Mouse (Mus musculus) retina, postnatal 7 days (tissue): ENCODE measurements around the gene Ubxn4.
"Not testable (repeated sequence)": the region's sequence is repeated elsewhere in the genome, so short reads cannot be mapped to it uniquely, and the experiment has no call there.

Source experiments
- DNase-seq: peaks from one replicate; pipeline ENCODE4 v3.0.0-alpha.2; 2012; ENCODE audit warnings: low read depth, low spot score

Ubxn4 gene

DNA sequence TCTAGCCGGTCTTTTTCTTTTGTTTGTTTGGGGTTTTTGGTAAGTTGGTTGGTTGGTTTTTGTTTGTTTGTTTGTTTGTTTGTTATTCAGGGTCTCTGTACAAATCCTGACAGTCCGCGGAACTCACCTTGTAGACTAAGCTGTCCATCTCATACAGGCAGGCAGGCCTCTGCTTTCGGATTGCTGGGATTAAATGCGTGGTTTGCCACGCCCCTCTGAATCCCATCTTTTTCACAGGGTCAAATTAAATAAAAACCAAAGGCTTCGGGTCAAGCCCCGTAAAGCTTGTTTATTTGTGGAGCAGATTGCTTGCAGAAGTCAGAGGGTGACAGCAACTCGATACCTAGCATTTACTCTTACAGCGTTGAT lies at the start of gene Ubxn4:
Gene Ubxn4 (plus strand): TSS at position 338 of the 369 bp plus-strand sequence.
- DNase-seq, result no peak

DNA sequence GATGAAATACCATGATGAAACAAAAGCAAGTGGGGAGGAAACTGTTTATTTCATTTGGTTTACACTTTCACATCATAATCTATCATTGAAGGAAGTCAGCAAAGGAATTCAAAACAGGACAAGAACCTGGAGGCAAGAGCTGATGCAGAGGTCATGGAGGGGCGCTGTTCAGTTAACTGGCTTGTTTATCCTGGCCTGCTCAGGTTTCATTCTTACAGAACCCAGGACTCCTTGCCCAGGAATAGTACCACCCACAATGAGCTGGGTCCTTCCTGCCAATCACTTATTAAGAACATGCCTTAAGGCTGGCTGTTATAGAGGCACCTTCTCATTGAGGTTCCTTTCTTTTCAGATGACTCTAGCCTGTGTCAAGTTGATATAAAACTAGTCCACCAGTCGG lies 49.8 kb upstream of the Ubxn4 start:
- no peak for DNase-seq

DNA sequence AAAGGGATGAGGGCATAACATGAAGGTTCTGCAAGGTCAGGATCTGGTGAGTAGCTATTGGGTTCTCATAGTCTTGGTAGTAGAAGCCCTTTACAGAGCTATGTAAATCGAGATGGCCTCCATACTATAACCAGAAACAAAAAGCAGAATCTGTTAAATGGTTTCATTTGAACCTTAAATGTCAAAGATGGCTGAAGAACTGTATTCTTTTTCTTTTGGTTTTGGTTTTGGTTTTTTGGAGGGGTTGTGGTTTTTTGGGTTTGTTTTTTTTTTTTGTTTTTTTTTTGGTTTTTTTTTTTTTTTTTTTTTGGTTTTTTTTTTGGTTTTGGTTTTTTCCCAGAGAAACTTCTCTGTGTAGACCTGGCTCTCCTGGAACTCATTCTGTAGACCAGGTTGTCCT lies 46.4 kb upstream of the Ubxn4 start:
- no peak for DNase-seq

DNA sequence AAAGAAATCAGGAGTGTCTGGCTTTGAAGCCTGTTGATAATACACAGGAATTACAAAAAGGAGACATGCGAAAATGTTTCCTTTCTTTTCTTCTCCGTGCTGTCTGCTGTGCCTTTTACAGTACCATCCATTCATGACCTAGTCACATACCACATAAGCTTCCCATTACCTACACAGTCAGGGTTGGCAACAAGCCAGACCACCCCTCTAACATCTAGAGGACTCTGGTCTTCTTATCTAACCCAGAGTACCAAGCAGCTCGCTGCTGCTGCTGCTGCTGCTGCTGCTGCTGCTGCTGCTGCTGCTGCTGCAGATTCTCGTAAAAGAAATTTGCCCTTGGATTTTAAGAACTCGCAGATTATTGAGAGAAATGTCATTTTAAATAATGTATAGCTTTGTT lies 30.5 kb upstream of the Ubxn4 start:
- DNase-seq, result no peak

DNA sequence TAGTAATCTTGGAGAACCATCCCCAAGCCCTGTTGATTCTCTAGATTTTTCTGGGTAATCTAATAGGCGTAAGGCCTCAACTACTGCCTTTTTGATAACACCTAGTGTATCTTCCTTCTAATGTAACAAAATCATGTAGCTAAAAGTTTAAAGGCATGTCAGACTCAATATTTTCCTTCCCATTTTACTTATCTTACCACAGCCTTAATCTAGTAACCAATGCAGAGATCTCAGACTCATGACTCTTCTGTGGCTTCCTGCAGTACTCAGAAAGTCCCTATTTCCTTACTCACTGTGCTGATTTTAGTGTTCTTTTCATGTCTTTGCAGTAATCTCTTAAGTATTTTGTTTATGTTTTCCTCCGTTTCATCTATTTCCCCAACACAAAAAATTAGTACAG lies 21.9 kb upstream of the Ubxn4 start:
- DNase-seq, result no peak

DNA sequence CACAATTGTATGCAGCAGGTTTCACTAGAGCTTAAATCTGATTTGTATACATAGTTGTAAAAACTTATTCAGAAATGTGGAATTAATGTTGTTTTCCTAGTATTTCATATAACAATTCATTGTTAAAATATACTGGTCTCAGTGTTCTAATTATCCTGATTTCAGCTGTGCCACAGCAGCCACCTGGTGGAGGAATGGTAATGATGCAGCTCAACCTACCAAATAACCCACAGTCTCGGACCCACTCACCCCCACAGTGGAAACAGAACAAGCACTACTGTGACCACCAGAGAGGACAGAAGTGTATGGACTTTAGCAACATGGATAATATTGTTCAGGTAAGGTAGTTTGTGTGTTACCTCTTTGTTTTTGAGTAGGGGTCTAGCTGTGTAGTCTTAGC lies 20.5 kb upstream of the Ubxn4 start:
- DNase-seq, result no peak

DNA sequence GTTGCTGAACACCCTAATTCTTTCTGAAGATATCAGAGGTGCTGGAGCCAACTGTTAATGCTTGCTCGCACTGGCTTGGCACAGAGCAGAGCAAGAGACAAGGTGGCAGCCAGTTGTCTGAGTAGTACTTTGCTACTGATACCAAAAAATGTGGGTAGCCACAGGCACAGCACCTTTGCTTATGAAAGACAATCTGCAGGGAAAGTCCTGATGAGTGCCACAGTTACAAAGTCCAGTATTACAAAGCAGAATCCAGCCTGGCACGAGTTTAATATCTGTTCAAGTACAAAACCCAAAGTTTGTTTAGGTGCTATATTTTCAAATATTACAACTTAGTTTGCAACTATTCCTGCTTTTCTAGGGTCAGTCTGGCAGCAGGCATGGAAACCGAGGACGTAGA lies 8.6 kb upstream of the Ubxn4 start:
- no peak for DNase-seq

DNA sequence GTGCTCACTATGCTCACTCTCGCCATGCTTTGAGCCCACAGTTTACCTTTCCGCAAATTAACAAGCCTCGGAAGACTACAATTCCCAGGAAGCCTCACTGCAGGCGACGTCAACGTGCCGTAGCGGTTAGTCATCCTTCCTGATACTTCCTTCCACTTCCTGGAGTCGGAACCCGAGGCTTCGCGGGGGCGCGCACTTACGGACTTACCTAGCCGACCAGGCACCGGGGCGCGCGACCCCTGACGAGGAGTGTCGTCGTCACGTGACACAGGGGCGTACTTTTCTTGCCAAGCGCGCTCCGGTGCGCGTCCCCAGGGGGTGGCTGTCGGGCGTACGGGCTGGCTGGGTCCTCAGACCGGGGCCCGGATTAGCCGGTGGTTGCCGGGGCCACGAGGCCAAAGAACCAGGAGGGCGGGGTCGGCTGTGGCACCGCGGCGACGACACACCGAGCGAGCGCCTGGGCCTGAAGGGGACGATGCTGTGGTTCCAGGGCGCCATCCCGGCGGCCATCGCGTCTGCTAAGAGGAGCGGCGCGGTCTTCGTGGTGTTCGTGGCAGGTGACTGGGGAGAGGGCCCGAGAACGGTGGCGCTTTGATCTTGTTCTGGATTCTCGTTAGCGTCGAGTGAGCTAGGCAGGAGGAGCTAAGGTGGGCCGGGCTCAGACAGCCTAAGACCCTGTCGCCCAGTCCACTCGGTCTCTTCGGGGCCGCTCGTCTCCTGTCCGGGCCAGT lies 397 bp downstream of the Ubxn4 start:
- DNase-seq, result peak; percentile 93

DNA sequence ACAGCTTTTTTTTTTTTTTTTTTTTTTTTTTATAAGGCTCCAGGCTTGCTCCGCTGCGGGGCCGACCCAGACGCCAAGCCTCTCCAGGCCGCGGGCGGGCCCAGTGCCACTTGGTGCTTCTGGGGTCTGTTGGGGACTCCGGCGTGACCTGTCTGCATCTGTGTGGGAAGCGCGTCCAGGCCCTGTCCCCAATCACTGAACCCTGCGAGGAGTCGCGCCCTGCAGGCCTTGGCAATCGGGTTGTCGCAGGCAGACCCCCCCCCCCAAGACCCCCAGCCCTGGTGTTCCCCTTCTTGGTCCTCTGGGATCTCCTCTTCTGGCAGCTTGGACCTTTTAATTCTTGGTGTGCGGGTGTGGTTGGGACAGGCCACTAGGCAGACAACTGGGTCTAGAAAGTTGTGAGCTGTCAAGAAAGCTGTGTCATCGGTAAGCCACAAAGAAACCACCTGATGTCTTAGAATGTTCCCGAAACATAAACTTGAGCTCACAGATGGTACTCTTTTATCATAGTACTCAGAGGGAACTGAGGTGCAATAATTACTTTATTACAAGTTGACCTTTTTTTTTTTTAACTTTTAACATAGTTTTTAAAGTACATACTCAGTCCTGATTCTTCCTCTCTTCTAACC lies 1.1 kb downstream of the Ubxn4 start:
- DNase-seq, result no peak

DNA sequence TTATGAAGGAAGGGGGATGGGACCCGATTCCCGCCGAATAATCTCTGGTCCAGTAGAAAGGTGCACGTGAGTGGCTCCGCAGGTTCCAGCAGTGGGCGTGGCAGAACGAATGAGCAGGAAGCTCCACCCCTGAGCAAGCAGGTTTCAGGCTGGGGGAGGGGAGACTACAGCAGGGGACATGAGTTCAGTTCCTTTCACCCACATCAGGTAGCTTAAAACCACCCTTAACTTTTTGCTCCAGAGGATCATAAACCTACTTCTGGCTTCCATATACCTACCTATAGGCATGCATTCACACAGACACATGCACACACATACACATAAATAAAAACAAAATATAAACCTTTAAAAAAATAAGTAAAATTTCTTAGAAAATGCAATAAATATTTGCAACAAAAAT lies 23.3 kb downstream of the Ubxn4 start:
- DNase-seq, result not testable (repeated sequence)

DNA sequence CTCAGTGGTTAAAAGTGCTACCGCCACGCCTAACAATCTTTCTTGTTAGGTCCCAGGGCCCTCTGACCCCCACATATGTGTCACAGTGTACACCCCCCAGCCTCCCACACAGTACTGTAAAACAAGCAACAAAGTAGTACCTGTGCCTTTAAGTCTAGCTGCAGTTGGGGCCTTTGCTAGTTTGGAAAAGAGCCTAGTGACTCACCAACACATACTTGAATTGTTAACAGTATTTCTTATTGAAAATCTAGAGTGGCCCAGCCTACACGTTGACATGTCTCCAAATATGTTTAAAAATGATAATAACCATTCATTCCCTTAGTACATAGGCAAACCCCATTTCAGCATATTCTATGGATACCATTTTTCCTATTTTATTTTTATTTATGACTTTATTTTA lies 27.0 kb downstream of the Ubxn4 start:
- DNase-seq, result no peak

DNA sequence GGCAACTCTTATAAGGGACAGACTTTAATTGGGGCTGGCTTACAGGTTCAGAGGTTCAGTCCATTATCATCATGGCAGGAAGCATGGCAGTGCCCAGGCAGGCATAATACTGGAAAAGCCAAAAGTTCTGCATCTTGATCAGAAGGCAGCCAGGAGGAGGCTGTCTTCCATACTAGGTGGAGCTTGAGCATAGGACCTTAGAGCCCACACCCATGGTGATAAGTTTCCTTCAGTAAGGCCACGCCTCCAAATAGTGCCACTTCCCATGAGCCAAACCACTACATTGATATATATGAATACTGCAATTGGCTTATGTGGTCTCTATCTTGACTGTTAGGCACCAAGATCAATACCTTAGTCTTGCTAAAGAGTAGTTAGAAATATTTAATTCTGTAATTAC lies 32.1 kb downstream of the Ubxn4 start:
- no peak for DNase-seq

DNA sequence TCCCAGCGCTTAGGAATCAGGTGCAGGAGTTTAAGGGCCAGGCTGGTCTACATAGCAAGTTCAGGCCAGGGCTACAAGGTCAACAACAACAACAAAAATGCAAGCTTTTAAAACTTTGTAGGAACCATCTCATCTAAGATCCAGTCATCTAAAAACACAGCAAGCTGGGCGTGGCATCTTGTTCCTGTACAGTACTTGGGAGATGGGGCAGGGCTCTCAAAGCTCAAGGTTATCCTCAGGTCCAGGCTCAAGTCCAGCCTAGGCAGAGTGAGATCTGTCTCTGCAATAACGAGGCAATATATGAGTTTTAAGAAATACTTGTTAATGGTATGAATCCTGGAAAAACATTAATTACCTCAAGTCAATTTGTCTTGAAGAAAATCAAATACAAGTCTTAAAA lies 34.8 kb downstream of the Ubxn4 start:
- no peak for DNase-seq

DNA sequence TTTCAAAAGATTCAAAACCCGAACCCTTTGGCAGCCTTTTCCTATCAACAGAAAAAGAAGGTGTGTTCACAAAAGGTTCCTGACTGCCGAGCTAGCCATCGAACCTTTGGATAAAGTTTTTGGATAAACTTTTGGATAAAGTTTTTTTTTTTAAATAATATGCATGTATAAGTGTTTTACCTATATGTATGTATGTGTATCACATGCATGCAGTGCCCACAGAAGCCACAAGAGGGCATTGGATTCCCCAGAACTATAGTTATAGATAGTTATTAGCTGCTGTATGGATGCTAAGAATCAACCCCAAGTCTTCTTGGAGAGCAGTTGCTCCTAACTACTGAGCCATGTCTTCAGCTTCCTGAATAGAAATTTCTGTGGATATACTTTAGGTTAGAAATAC lies 38.0 kb downstream of the Ubxn4 start:
- DNase-seq, result no peak

DNA sequence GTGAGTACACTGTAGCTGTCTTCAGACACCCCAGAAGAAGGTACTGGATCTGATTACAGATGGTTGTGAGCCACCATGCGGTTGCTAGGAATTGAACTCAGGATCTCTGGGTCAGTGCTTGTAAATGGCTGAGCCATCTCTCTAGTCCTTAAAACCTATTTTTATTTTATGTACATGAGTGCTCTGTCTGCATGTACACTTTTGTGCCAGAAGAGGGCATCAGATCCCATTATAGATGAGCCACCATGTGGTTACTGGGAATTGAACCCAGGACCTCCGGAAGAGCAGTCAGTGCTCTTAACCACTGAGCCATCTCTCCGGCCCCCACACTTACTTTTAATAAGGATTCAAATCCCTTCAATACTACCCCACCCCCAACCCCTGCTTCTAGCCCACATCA lies 39.2 kb downstream of the Ubxn4 start:
- DNase-seq, result no peak

DNA sequence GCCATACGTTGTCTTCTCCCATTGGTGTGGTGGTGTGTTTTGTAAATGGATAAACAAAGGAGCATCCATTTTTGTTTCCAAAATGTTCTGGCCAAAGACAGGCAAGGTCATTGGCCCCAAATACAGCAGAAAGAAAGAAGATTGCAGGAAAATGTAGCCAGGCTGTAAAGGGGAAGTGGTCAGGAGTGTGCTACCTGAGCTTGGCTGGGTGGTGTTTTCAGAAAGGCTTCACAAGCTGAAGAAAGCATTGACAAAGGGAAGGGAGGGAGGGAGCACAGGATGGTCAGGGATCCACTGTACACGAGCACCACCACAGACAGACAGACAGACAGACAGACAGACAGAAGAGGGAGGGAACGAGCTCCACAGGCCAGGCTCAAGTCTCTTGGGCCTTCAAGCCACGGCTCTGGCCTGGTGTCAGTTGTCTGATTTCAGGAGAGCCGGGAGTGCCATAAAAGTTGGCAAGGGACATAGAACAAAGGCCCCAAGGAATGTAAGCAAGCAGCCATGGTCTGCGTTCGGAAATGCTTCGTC lies 40.5 kb downstream of the Ubxn4 start:
- DNase-seq, result no peak

DNA sequence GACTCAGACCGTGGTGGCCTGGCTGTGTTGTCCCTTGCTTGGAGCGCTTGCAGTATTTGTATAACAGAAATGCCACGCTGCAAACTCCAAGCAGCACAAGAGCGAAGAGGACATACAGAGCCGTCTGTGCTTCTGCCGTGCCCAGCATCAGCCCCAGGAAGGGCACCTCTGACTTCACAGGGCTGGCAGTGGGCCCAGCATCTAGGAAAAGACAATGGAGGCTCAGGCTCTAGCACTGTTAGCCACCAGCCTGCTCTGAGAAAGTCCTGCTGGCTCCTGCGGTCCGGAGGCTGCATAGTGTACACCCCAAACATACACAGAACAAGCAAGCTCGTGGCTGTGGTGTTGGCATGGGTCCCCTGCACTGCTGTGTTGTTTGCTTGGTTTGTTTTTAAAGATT lies 41.4 kb downstream of the Ubxn4 start:
- DNase-seq, result no peak

DNA sequence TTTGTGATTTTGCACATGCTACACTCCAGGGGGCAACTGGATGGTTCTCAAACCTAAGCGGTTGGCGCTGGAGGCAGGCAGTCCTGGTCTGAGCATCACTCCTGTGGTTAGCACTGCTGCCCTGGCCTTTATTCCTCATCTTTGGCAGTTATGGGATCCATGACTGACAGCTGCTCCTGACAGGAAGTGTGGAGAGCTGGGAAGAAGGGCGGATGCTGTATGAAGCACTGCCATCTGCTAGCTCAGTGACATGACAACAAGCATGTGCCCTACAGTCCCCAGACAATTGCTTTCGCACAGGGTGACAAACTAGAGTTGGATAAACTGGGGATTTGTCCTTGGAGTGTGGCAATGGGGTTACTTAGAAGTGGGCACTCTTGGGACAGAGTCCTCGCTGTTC lies 46.5 kb downstream of the Ubxn4 start:
- DNase-seq, result no peak

DNA sequence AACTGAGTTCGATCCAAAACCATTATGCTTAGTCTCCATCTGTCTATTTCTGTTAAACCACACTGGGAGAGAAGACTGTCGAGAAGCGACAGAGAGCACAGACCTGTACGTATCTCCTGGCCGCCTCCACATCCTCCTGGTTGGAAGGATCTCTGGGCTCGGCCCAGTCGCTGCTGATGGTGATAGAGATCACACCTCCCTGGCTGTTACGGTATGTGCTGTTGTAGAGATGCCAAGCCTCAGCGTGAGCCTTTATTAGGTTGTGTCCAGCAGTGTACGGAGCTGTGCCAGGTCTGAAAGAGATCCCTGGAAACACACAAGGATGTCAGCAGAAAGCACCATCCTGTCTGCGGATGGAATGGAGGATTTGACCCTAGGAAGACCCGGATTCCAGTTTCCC lies 49.8 kb downstream of the Ubxn4 start:
- DNase-seq, result no peak

DNA sequence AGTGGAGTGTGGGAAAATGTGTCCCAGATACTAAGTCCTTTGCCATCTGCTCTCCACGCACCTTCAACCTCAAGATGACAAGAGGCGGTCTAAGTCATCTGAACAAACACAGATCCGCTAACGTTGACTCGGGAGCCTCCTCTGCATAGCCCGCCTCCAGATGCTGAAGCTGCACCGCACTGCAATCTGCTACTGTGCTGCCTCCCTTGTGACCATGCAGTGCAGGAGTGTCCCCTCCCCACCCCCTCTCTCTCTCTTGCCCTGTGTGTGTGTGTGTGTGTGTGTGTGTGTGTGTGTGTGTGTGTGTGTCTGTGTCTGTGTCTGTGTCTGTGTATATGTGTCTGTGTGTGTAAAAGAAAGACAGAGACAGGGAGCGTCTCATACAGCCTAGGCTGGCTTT lies 51.5 kb downstream of the Ubxn4 start:
- DNase-seq, result no peak

DNA sequence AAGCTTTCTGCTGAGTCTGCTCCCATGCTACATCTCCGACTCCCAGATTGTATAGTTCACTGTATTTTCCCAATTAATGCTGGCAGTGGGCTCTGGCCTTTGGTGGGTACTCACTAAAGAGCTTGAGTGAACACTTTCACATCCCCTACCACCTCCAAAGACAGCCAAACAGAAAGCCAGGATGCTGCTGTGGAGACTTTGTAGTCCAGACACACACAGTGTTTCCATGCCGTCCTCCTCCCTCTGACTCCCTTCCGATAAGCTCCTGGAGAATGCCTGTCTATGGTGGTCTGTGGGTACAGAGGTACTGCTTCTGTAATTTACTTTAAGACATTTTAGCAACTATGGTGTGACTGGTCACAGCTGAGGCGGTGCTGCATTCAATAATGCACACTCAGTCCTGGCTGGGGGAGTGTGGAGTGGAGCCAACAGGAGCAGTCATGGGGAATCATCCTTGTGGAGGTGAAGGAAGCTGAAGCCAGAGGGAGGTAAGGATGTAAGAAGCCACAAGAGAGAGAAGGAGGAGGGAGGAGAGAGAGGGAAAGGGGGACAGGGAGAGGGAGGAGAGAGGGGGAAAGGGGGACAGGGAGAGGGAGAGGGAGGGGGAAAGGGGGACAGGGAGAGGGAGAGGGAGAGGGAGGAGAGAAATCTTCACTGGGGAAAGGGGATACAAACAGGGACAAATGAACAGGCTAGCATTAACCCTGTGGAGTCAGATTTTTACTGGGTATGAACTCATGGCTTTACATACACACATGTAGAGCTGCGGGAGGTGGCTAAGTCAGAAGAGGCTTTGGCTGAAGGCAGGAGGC lies 52.2 kb downstream of the Ubxn4 start:
- no peak for DNase-seq

DNA sequence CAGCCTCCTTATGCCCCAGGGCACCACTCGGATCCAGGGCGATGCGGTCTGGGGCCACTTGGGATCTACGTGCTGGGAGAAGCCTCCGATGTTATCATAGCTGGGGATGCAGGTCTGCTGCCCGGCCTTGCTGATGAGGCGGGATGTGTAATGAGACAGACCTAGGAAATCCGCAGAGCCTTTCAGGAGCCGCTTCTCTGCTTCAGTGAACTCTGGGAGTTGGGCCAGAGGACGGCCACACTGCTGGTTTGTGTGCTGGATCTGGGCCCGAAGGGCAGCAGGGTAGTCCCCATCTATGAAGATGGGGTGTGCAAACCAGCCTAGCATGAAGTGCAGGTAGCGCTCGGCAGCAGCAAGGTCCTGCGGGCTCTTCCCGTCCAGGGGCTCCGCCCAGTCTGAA lies 60.1 kb downstream of the Ubxn4 start:
- peak; percentile 17 for DNase-seq

DNA sequence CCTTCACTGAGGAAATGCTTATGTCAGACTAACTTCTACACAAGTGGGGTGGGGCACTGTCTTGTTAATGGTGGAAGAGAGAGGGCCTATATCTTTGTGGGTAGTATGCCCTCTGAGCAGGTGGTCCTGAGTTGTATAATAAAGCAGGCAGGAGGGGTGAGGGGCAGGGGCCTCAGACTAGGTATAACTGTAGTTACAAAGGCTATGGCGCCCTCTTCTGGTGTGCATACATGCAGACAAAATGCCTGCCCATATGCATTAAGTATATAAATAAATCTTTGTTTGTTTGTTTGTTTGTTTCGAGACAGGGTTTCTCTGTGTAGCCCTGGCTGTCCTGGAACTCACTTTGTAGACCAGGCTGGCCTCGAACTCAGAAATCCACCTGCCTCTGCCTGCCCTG lies 65.3 kb downstream of the Ubxn4 start:
- no peak for DNase-seq
